Mouse (Mus musculus) neural tube, embryonic 13.5 days (tissue): ENCODE measurements around the gene Cstf2t. TPM values are rescaled to one million over a fixed set of nuclear protein-coding genes. Genes with fewer than 3 reads are reported as not detected.

Experiments used
- ATAC-seq: fragments of 200-750 bp; cut with Nextera tagmentation; 2 replicates; pipeline ENCODE4 v1.8.0; 2017; ENCODE audit warnings: low read depth, mild to moderate bottlenecking, moderate TSS enrichment, moderate library complexity
- H3K27ac ChIP-seq: fragments of 300-500 bp; sonication (generic); replicated peaks from 2 replicates; pipeline ENCODE4 v1.5.1; 2015; ENCODE audit warnings: moderate library complexity, mild to moderate bottlenecking, inconsistent platforms
- H3K27me3 ChIP-seq: fragments of 300-500 bp; sonication (generic); 2 replicates; pipeline ENCODE4 v1.6.1; 2015; ENCODE audit warnings: mild to moderate bottlenecking, inconsistent platforms
- H3K36me3 ChIP-seq: fragments of 300-500 bp; sonication (generic); 2 replicates; pipeline ENCODE4 v1.6.1; 2015; ENCODE audit warnings: mild to moderate bottlenecking, inconsistent platforms
- H3K4me1 ChIP-seq: fragments of 300-500 bp; sonication (generic); replicated peaks from 2 replicates; pipeline ENCODE4 v1.6.1; 2015; ENCODE audit warnings: inconsistent platforms
- H3K4me2 ChIP-seq: fragments of 300-500 bp; sonication (generic); 2 replicates; pipeline ENCODE4 v1.6.1; 2015; ENCODE audit warnings: inconsistent platforms, mild to moderate bottlenecking, moderate library complexity
- H3K4me3 ChIP-seq: fragments of 300-500 bp; sonication (generic); 2 replicates; pipeline ENCODE4 v1.5.1; 2015; ENCODE audit warnings: mild to moderate bottlenecking, inconsistent platforms
- H3K9ac ChIP-seq: fragments of 300-500 bp; sonication (generic); 2 replicates; pipeline ENCODE4 v1.6.1; 2015; ENCODE audit warnings: moderate library complexity, mild to moderate bottlenecking, inconsistent platforms
- H3K9me3 ChIP-seq: fragments of 300-500 bp; sonication (generic); 2 replicates; pipeline ENCODE4 v1.6.1; 2016; ENCODE audit warnings: inconsistent platforms
- WGBS: fragments of 180-500 bp; shearing (Covaris S2); methylation state at CpG from one replicate; pipeline ENCODE4 v1.1.7; 2015; 5-methylcytosine and 5-hydroxymethylcytosine counted together
- polyA plus RNA-seq: library from polyadenylated mRNA; unstranded; fragments of >200 nt; fragmentation: Nextera tagmentation; extraction: Ambion mirVana; gene quantifications from 2 replicates; pipeline ENCODE4 v1.2.1, GENCODE M21; 2015

Gene Cstf2t
- 66.6 and 71.9 TPM in 2 replicates for polyA plus RNA-seq

DNA sequence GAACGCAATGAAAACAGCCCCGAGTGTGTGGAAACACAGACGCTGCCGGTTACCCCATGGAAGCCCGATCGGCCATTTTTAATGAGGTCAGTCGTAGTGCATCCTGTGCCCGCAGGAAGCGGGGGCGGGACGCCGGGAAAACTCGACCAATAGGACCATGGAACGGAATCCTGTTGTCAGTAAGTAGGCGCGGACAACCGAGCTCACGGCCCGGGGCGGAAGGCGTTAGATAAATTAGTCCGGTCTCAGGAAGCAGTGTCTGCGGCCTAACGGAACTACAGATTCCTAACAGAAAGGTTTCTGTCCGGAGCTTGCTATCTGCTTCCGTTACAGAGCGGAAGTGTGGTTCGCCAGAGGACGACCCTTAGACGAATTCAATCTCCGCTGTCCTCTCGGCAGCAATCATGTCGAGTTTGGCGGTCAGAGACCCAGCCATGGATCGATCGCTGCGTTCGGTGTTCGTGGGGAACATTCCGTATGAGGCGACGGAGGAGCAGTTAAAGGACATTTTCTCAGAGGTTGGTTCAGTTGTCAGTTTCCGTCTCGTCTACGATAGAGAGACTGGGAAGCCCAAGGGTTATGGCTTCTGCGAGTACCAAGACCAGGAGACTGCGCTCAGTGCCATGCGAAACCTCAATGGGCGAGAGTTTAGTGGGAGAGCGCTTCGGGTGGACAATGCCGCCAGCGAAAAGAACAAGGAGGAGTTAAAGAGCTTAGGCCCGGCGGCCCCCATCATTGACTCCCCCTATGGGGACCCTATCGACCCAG, at the start of gene Cstf2t:
Gene Cstf2t, plus strand, starts transcription at position 176 of the 768 bp plus-strand sequence.
- WGBS: 2% methylated on average over 56 of the region's 56 CpGs

GRCm38 (mm10) chr19:31038951-31039350, 43.7 kb upstream of the Cstf2t start:
- H3K4me3 ChIP-seq: no peak overlapping the region
- H3K27ac ChIP-seq: no peak overlapping the region
- H3K4me2 ChIP-seq: no peak overlapping the region
- WGBS: 81% methylated on average over 3 of the region's 3 CpGs
- no peaks in the 10 kb centered on the region for H3K27me3 ChIP-seq
- no peak for ATAC-seq
- H3K9ac ChIP-seq: no peak overlapping the region
- no peaks in the 10 kb centered on the region for H3K36me3 ChIP-seq
- no peaks in the 10 kb centered on the region for H3K9me3 ChIP-seq
- H3K4me1 ChIP-seq: 0 out of 2 replicates have a peak, but pooled peaks cover 4% of the 10 kb centered on the region

More for the DNA sequence above, at the start of gene Cstf2t:
- Histone ChIP-seq H3K4me2 (peak within 1 kb of the TSS; percentile 95), H3K9me3 (no peaks in the 10 kb centered on the region), H3K27me3 (no peaks in the 10 kb centered on the region), H3K9ac (peak within 1 kb of the TSS; percentile 85), H3K4me1 (peaks cover 29% of the 10 kb centered on the region), H3K27ac (peak within 1 kb of the TSS; percentile 89), H3K36me3 (peaks cover 35% of the 10 kb centered on the region), H3K4me3 (peak within 1 kb of the TSS; percentile 79)
- ATAC-seq: peak; percentile 99

GRCm38 (mm10) chr19:31040948-31041847, 41.4 kb upstream of the Cstf2t start:
- Histone ChIP-seq H3K36me3 (no peaks in the 10 kb centered on the region), H3K9ac (no peak overlapping the region), H3K27me3 (no peaks in the 10 kb centered on the region), H3K4me1 (0 out of 2 replicates have a peak, but pooled peaks cover 4% of the 10 kb centered on the region), H3K4me2 (no peak overlapping the region), H3K27ac (peak overlapping the region; percentile 49; the same call in 1 of the 2 replicates), H3K4me3 (no peak overlapping the region), H3K9me3 (no peaks in the 10 kb centered on the region)
- 86% methylated on average over 2 of the region's 2 CpGs for WGBS
- no peak for ATAC-seq

- 94% methylated on average over 4 of the region's 4 CpGs for WGBS
Measured at GRCm38 (mm10) chr19:31046601-31047000, 36.0 kb upstream of the Cstf2t start.

DNA sequence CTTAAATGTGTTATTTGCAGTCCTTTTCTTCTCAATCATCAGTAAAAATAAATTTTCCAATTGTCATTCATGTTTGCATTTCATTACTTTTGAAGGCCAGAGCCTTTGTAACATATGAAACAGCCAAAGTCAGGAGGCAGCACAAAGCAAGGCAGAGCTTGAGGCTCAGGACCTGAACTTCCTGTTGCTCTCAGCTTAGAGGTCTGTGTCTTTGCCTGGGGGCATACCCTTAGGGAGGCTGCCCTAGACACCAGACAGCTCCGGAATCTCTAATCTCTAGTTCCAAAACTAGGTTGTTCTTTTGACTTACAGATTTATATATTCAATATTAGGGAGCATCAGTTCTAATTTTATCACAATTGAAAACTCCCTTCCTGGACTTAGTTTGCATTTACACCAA, 17.9 kb upstream of the Cstf2t start:
- 83% methylated on average over 1 of the region's 1 CpGs for WGBS
- no peak overlapping the region for H3K4me2 ChIP-seq
- no peak for ATAC-seq

More at GRCm38 (mm10) chr19:31046601-31047000, 36.0 kb upstream of the Cstf2t start:
- Histone ChIP-seq H3K4me2 (no peak overlapping the region), H3K4me1 (no peaks in the 10 kb centered on the region), H3K36me3 (no peaks in the 10 kb centered on the region), H3K9me3 (no peaks in the 10 kb centered on the region), H3K4me3 (no peak overlapping the region), H3K27ac (no peak overlapping the region), H3K27me3 (no peaks in the 10 kb centered on the region), H3K9ac (no peak overlapping the region)
- no peak for ATAC-seq

GRCm38 (mm10) chr19:31065206-31065781, 17.3 kb upstream of the Cstf2t start:
- Histone ChIP-seq H3K4me2 (no peak overlapping the region), H3K4me3 (no peak overlapping the region), H3K4me1 (no peaks in the 10 kb centered on the region), H3K9me3 (no peaks in the 10 kb centered on the region), H3K9ac (no peak overlapping the region), H3K27me3 (no peaks in the 10 kb centered on the region), H3K27ac (no peak overlapping the region), H3K36me3 (no peaks in the 10 kb centered on the region)
- WGBS: 88% methylated on average over 11 of the region's 11 CpGs
- no peak for ATAC-seq

More for the DNA sequence above, 17.9 kb upstream of the Cstf2t start:
- no peak overlapping the region for H3K27ac ChIP-seq
- H3K9ac ChIP-seq: no peak overlapping the region
- H3K27me3 ChIP-seq: no peaks in the 10 kb centered on the region
- no peaks in the 10 kb centered on the region for H3K9me3 ChIP-seq
- no peak overlapping the region for H3K4me3 ChIP-seq
- H3K4me1 ChIP-seq: no peaks in the 10 kb centered on the region
- H3K36me3 ChIP-seq: no peaks in the 10 kb centered on the region

DNA sequence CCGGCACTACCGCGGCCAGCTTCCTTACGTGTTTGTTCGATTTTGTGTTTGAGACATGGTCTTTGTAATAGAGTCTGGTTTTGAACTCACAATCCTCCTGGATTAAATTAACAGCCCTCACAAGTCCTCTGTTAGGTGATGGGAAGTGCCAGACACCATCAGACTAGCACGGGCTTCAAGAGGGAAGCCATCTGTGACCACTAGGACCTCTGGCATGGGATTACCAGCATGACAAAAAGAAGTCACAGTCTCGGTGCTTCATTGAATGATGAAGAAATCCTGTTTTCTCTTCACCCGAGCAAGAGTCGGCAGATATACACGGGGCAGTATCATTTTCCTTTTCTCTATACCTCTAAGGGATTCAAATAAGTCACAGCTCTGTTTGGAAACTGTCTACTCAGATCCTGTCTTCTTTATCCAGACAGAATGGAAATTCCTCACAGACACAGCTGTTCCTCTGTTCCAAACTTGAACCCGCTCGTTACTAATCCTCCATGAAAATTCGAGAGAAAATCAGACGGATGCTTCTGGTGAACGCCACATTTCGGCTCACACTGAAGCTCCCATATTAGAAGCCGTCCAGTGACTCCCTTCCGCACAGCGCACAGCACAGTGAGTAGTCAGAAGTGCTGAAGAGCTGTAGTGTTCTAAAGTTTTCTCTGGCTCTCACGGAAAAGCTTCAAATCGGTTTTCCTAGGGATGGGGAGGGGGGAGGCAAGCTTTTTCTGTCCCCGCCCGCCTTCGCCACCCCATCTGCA, 8.5 kb upstream of the Cstf2t start:
- H3K4me2 ChIP-seq: peak overlapping the region; percentile 46
- H3K36me3 ChIP-seq: no peaks in the 10 kb centered on the region
- 42% methylated on average over 24 of the region's 24 CpGs for WGBS
- H3K9me3 ChIP-seq: no peaks in the 10 kb centered on the region
- H3K4me1 ChIP-seq: peaks cover 18% of the 10 kb centered on the region
- H3K27ac ChIP-seq: peak overlapping the region; percentile 52
- peak; percentile 61 for ATAC-seq
- peak overlapping the region; percentile 27; the same call in 1 of the 2 replicates for H3K9ac ChIP-seq
- no peak overlapping the region; the same call in 1 of the 2 replicates for H3K4me3 ChIP-seq
- H3K27me3 ChIP-seq: no peaks in the 10 kb centered on the region; the same call in 1 of the 2 replicates

- Histone ChIP-seq H3K4me3 (no peak overlapping the region; the same call in 1 of the 2 replicates), H3K36me3 (no peaks in the 10 kb centered on the region), H3K4me1 (peaks cover 18% of the 10 kb centered on the region), H3K27me3 (no peaks in the 10 kb centered on the region; the same call in 1 of the 2 replicates), H3K9me3 (no peaks in the 10 kb centered on the region), H3K27ac (peak overlapping the region; percentile 52), H3K4me2 (peak overlapping the region; percentile 46), H3K9ac (peak overlapping the region; percentile 27; the same call in 1 of the 2 replicates)
- WGBS: 7% methylated on average over 3 of the region's 3 CpGs
- ATAC-seq: peak; percentile 56; the same call in 1 of the 2 replicates
Measured at GRCm38 (mm10) chr19:31074717-31075063, 7.9 kb upstream of the Cstf2t start.

DNA sequence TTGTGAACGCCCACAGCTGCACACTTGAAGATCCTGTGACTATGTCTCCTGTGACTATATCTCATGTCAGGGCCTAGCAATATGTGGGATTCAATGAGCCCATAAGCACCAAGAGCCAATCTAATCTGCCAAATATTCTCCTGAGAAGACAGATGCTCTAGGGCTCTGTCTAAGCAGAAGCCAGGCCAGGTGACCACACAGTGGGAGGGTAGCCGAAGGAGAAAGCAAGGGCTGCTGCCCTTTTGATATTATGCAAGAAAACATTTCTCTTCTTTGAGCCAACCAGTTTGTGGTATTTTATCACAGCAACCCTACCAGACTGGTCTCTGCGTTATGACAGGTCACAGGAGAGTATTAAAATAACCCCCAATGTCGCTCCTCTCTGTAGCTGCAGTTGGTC, 6.5 kb upstream of the Cstf2t start:
- Histone ChIP-seq H3K9me3 (no peaks in the 10 kb centered on the region), H3K4me3 (no peak overlapping the region), H3K27ac (no peak overlapping the region), H3K9ac (no peak overlapping the region), H3K4me2 (no peak overlapping the region), H3K27me3 (no peaks in the 10 kb centered on the region), H3K36me3 (no peaks in the 10 kb centered on the region), H3K4me1 (peaks cover 18% of the 10 kb centered on the region)
- no peak for ATAC-seq
- WGBS: 76% methylated on average over 4 of the region's 4 CpGs

DNA sequence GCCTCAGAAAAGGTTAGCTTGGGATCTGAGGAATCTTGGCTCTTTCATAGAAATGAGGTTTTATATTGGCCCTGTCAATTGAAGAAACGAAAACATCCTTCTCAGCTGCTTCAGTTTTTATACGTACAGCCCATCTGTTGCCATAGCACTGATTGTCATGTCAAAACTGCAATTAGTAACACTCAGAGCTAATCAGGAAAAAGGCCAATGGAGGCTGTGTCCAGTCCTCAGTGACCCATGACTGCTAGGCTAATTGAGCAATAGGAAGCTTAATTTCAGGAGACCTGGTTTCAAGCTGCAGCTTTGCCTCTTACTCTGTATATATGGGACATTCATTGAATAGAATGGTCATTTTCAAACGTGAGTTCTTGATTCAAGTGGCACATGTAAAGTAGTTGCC, 4.4 kb upstream of the Cstf2t start:
- Histone ChIP-seq H3K27ac (no peak overlapping the region), H3K4me3 (no peak overlapping the region), H3K27me3 (no peaks in the 10 kb centered on the region), H3K4me2 (no peak overlapping the region), H3K36me3 (no peaks in the 10 kb centered on the region), H3K9me3 (no peaks in the 10 kb centered on the region), H3K9ac (no peak overlapping the region), H3K4me1 (peaks cover 19% of the 10 kb centered on the region)
- WGBS: 70% methylated on average over 3 of the region's 3 CpGs
- no peak for ATAC-seq

GRCm38 (mm10) chr19:31082226-31082625, 411 bp upstream of the Cstf2t start:
- WGBS: 15% methylated on average over 7 of the region's 7 CpGs
- peak overlapping the region; percentile 61 for H3K9ac ChIP-seq
- peak overlapping the region; percentile 79 for H3K4me3 ChIP-seq
- H3K4me1 ChIP-seq: peaks cover 29% of the 10 kb centered on the region
- peak; percentile 65 for ATAC-seq
- no peaks in the 10 kb centered on the region for H3K27me3 ChIP-seq
- peak overlapping the region; percentile 74 for H3K27ac ChIP-seq
- peak overlapping the region; percentile 59 for H3K4me2 ChIP-seq
- H3K36me3 ChIP-seq: peaks cover 32% of the 10 kb centered on the region
- H3K9me3 ChIP-seq: no peaks in the 10 kb centered on the region
